Mouse (Mus musculus) megakaryocyte, embryonic 14.5 days (primary cell): Measurements from ENCODE around the gene Oasl1. TPM values are rescaled to one million over a fixed set of nuclear protein-coding genes. Genes with fewer than 3 reads are reported as not detected.

Experiments used
- H3K27me3 ChIP-seq: replicated peaks from 2 replicates; pipeline ENCODE3; 2012; ENCODE audit warnings: inconsistent platforms
- H3K36me3 ChIP-seq: replicated peaks from 2 replicates; pipeline ENCODE3; 2012; ENCODE audit warnings: low read length, inconsistent platforms, mixed read lengths
- H3K4me1 ChIP-seq: 2 replicates; pipeline ENCODE4 v1.6.1; 2012; ENCODE audit warnings: inconsistent platforms
- H3K4me3 ChIP-seq: replicated peaks from 2 replicates; pipeline ENCODE3; 2012; ENCODE audit warnings: moderate library complexity, mild to moderate bottlenecking, inconsistent platforms
- H3K9me3 ChIP-seq: 2 replicates; pipeline ENCODE4 v1.6.1; 2012; ENCODE audit warnings: inconsistent platforms
- FLI1 ChIP-seq: IDR thresholded peaks from 2 replicates; pipeline ENCODE4 v1.6.1; 2012; ENCODE audit warnings: low read length, inconsistent platforms, mixed read lengths
- GATA1 ChIP-seq: IDR thresholded peaks from 3 replicates; pipeline ENCODE4 v1.6.1; 2012; ENCODE audit warnings: mixed read lengths, low read length, inconsistent platforms, borderline replicate concordance
- polyA plus RNA-seq: library from polyadenylated mRNA; stranded (reverse); fragments of >175 nt; gene quantifications from 2 replicates; pipeline ENCODE4 v1.2.3, GENCODE M21; 2012; ENCODE audit warnings: low replicate concordance; ENCODE audit not compliant: insufficient read depth

The Oasl1 gene
- polyA plus RNA-seq, 1 experiment, result 6.4 TPM

GRCm38 (mm10) chr5:114945072-114945471 is 22.0 kb downstream of the Oasl1 start:
- H3K9me3 ChIP-seq, result no peaks in the 10 kb centered on the region
- H3K27me3 ChIP-seq, result no peaks in the 10 kb centered on the region
- TF ChIP-seq FLI1 (no peak), GATA1 (no peak)
- no peak overlapping the region for H3K4me3 ChIP-seq
- H3K36me3 ChIP-seq, result peaks cover 57% of the 10 kb centered on the region
- H3K4me1 ChIP-seq, result peaks cover 29% of the 10 kb centered on the region

- Histone ChIP-seq H3K4me3 (no peak overlapping the region), H3K27me3 (peaks cover 18% of the 10 kb centered on the region), H3K9me3 (no peaks in the 10 kb centered on the region), H3K36me3 (peaks cover 56% of the 10 kb centered on the region), H3K4me1 (peaks cover 24% of the 10 kb centered on the region)
- TF ChIP-seq FLI1, result no peak
Measured at GRCm38 (mm10) chr5:114948891-114949290, 25.9 kb downstream of the Oasl1 start.

GRCm38 (mm10) chr5:114949316-114949715 is 26.3 kb downstream of the Oasl1 start:
- H3K27me3 ChIP-seq, result peaks cover 18% of the 10 kb centered on the region
- H3K4me3 ChIP-seq, result no peak overlapping the region
- no peak for TF ChIP-seq FLI1
- no peak for TF ChIP-seq GATA1
- no peaks in the 10 kb centered on the region for H3K9me3 ChIP-seq
- H3K36me3 ChIP-seq, result peaks cover 53% of the 10 kb centered on the region
- peaks cover 22% of the 10 kb centered on the region for H3K4me1 ChIP-seq

- Histone ChIP-seq H3K27me3 (peaks cover 20% of the 10 kb centered on the region), H3K4me1 (peaks cover 22% of the 10 kb centered on the region), H3K4me3 (no peak overlapping the region), H3K9me3 (no peaks in the 10 kb centered on the region), H3K36me3 (peaks cover 53% of the 10 kb centered on the region)
- TF ChIP-seq GATA1 (no peak), FLI1 (no peak)
Measured at GRCm38 (mm10) chr5:114949812-114950211, 26.8 kb downstream of the Oasl1 start.

- TF ChIP-seq FLI1, result no peak
- no peak for TF ChIP-seq GATA1
- Histone ChIP-seq H3K4me1 (peaks cover 22% of the 10 kb centered on the region), H3K36me3 (peaks cover 46% of the 10 kb centered on the region), H3K27me3 (peaks cover 26% of the 10 kb centered on the region), H3K4me3 (no peak overlapping the region), H3K9me3 (no peaks in the 10 kb centered on the region)
Measured at GRCm38 (mm10) chr5:114950669-114951068, 27.6 kb downstream of the Oasl1 start.

- Histone ChIP-seq H3K9me3 (no peaks in the 10 kb centered on the region), H3K4me3 (peak overlapping the region; percentile 31), H3K36me3 (peaks cover 39% of the 10 kb centered on the region), H3K27me3 (peaks cover 30% of the 10 kb centered on the region), H3K4me1 (peaks cover 22% of the 10 kb centered on the region)
- no peak for TF ChIP-seq FLI1
- no peak for TF ChIP-seq GATA1
Measured at GRCm38 (mm10) chr5:114951279-114951880, 28.3 kb downstream of the Oasl1 start.

- TF ChIP-seq FLI1 (no peak), GATA1 (no peak)
- H3K4me1 ChIP-seq, result peaks cover 22% of the 10 kb centered on the region
- H3K27me3 ChIP-seq, result peaks cover 30% of the 10 kb centered on the region
- H3K36me3 ChIP-seq, result peaks cover 19% of the 10 kb centered on the region
- H3K9me3 ChIP-seq, result no peaks in the 10 kb centered on the region
- no peak overlapping the region for H3K4me3 ChIP-seq
Measured at GRCm38 (mm10) chr5:114953326-114953725, 30.3 kb downstream of the Oasl1 start.

- no peak for TF ChIP-seq GATA1
- Histone ChIP-seq H3K9me3 (no peaks in the 10 kb centered on the region), H3K36me3 (no peaks in the 10 kb centered on the region), H3K4me3 (no peak overlapping the region), H3K4me1 (no peaks in the 10 kb centered on the region), H3K27me3 (peaks cover 35% of the 10 kb centered on the region)
Measured at GRCm38 (mm10) chr5:114958069-114958468, 35.0 kb downstream of the Oasl1 start.

- Histone ChIP-seq H3K36me3 (no peaks in the 10 kb centered on the region), H3K4me1 (peaks cover 15% of the 10 kb centered on the region), H3K9me3 (no peaks in the 10 kb centered on the region), H3K27me3 (peaks cover 29% of the 10 kb centered on the region), H3K4me3 (no peak overlapping the region)
- no peak for TF ChIP-seq GATA1
- TF ChIP-seq FLI1, result no peak
Measured at GRCm38 (mm10) chr5:114961590-114962360, 38.7 kb downstream of the Oasl1 start.

GRCm38 (mm10) chr5:114964315-114964966 is 41.4 kb downstream of the Oasl1 start:
- Histone ChIP-seq H3K4me3 (peak overlapping the region; percentile 50), H3K9me3 (no peaks in the 10 kb centered on the region), H3K4me1 (peaks cover 25% of the 10 kb centered on the region), H3K36me3 (no peaks in the 10 kb centered on the region), H3K27me3 (peaks cover 53% of the 10 kb centered on the region)
- TF ChIP-seq GATA1 (no peak), FLI1 (no peak)
